Mouse (Mus musculus): ENCODE data around the gene Klrb1f. TPM values are rescaled to one million over a fixed set of nuclear protein-coding genes. Genes with fewer than 3 reads are reported as not detected.
"Not testable (repeated sequence)": the region's sequence is repeated elsewhere in the genome, so short reads cannot be mapped to it uniquely, and the experiment has no call there.

The Klrb1f gene
- polyA plus RNA-seq (2014; fragmentation: Nextera tagmentation; extraction: Ambion mirVana): 0.51 and 0.80 TPM in 2 replicates

DNA sequence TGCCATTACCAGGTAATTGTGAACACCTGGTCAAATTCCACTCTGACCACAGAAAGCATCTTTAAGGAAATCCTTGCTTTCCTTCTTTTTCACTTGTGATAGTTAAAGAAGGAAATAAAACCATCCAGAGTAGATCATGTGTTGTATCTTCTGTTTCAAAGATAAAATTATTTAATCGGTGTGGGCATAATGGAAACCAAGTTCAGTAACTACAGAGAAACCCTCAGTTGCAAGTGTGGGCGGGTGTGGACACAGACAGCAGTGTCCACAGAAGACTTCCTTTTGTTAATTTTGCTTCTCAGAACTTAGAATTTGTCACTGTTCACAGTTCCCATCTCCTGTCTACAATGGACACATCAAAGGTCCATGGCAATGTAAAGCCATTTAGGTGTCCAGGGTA is at the start of gene Klrb1f:
Klrb1f (plus strand) TSS at position 301 of the 400 bp plus-strand sequence.
- ATAC-seq (ENCODE audit: low read depth) (no peak), DNase-seq (ENCODE audit: low spot score) (no peak)
- Histone ChIP-seq H3K4me2 (ENCODE audit: low read depth, low read length) (no peak within 1 kb of the TSS), H3K9ac (ENCODE audit: low read depth, low read length) (no peak within 1 kb of the TSS), H3K36me3 (ENCODE audit: control insufficient read depth, insufficient read depth, low read length) (no peaks in the 10 kb centered on the region), H3K4me1 (ENCODE audit: control insufficient read depth, insufficient read depth, low read length) (no peaks in the 10 kb centered on the region), H3K9me3 (ENCODE audit: control insufficient read depth, low read length) (no peaks in the 10 kb centered on the region), H3K27me3 (replicated peaks; ENCODE audit: control insufficient read depth, insufficient read depth, low read length) (no peaks in the 10 kb centered on the region), H3K27ac (replicated peaks; ENCODE audit: low read depth, low read length) (no peak within 1 kb of the TSS), H3K4me3 (ENCODE audit: low read depth, low read length) (no peak within 1 kb of the TSS)
- WGBS: 70% methylated on average over 2 of the region's 2 CpGs

DNA sequence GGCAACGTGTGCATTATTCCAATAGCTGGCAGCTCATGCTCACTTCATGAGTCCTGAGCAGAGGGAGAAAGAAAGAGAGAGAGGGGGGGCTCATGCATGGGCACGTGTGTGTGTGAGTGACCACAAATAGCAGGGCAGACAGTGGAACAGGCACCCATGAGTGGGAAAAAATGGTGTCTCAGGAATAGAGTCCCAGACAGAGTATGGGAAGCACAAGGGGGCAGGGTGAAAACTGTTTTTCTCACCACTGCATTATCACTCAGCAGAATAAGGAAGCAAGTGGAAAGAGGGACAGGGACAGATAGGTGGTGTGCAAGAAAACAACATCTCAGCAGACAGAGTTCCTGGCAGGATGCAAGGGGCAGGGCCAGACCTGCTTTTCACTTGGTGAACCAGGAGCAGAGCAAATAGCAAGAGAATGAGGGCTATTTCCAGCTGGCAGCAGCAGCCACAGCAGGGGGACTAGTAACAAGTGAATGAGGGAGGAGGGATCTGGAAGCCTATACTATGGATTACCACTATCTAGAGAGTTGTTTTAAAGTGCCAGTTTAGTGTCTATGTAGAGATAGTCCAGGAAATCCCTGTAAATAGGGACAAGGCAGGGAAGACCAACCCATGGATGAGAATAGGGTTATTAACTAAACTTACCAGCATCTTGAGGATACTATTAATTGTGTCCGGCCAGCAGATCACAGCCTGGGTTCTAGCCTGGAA is 49.5 kb upstream of the Klrb1f start:
- Histone ChIP-seq H3K4me2 (ENCODE audit: low read depth, low read length) (peak overlapping the region; percentile 26; the same call in 1 of the 2 replicates), H3K36me3 (ENCODE audit: control insufficient read depth, insufficient read depth, low read length) (no peaks in the 10 kb centered on the region), H3K27me3 (replicated peaks; ENCODE audit: control insufficient read depth, insufficient read depth, low read length) (no peaks in the 10 kb centered on the region), H3K4me3 (ENCODE audit: low read depth, low read length) (no peak overlapping the region), H3K9ac (ENCODE audit: low read depth, low read length) (no peak overlapping the region), H3K9me3 (ENCODE audit: control insufficient read depth, low read length) (no peaks in the 10 kb centered on the region), H3K27ac (replicated peaks; ENCODE audit: low read depth, low read length) (no peak overlapping the region), H3K4me1 (ENCODE audit: control insufficient read depth, insufficient read depth, low read length) (0 out of 2 replicates have a peak, but pooled peaks cover 3% of the 10 kb centered on the region)
- DNase-seq (ENCODE audit: low spot score) (no peak), ATAC-seq (ENCODE audit: low read depth) (no peak)
- 63% methylated on average over 3 of the region's 3 CpGs for WGBS

DNA sequence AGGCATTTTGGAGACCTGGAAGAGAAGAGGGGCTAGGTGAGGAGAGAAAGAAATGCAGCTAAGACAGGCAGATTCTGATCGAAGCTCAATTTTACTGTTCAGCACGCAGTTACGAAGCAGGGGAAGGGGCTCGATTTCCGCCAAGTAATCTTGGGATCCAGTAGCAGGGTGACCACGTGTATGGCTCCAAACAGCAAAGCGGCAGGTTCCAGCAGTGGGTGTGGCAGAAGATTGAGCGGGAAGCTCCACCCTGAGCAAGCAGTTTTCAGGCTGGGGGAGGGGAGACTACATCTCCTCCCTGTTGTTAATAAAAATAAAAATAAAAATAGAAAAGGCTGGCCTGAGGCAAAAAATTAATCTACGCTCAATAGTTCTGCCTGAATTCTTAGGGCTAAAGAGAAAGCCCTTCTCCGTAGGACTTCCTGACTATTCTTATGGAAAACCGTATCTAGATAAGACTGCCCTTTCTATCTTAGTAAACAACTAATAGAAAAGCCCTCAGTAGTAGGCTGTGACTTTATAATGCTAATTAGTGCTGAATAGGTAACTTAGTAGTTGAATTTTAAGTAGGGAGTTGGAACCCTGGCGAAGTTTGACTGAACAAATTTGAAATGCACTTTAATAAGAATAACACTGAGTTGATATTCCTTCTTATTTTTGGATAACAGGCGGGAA is 48.8 kb upstream of the Klrb1f start:
- no peaks in the 10 kb centered on the region for H3K36me3 ChIP-seq (ENCODE audit: control insufficient read depth, insufficient read depth, low read length)
- H3K9ac ChIP-seq (ENCODE audit: low read depth, low read length): no peak overlapping the region
- 67% methylated on average over 13 of the region's 13 CpGs for WGBS
- no peak overlapping the region for H3K4me3 ChIP-seq (ENCODE audit: low read depth, low read length)
- H3K27me3 ChIP-seq (replicated peaks; ENCODE audit: control insufficient read depth, insufficient read depth, low read length): no peaks in the 10 kb centered on the region
- ATAC-seq (ENCODE audit: low read depth): no peak
- H3K9me3 ChIP-seq (ENCODE audit: control insufficient read depth, low read length): no peaks in the 10 kb centered on the region
- 0 out of 2 replicates have a peak, but pooled peaks cover 3% of the 10 kb centered on the region for H3K4me1 ChIP-seq (ENCODE audit: control insufficient read depth, insufficient read depth, low read length)
- no peak overlapping the region for H3K27ac ChIP-seq (replicated peaks; ENCODE audit: low read depth, low read length)
- H3K4me2 ChIP-seq (ENCODE audit: low read depth, low read length): peak overlapping the region; percentile 26
- no peak for DNase-seq (ENCODE audit: low spot score)

DNA sequence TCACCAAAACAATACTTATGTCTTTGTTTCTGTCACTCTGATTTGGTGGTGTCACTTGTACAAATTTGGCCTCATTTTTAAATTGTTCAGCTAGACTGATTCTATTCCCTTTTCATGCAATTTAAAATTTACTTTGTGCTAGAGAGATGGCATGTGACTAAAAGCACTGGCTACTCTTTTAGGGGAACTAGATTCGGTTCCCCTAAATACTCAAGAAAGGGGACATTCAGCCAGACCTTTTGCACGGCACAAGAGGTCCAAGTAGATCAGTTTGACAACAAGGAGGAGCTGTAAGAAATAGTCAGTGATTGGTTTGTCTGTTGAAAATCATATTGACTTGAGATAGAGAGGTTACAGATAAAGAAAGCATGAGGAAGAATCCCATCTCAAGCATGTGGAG is 44.3 kb upstream of the Klrb1f start:
- no peak for ATAC-seq (ENCODE audit: low read depth)
- Histone ChIP-seq H3K4me3 (ENCODE audit: low read depth, low read length) (no peak overlapping the region), H3K36me3 (ENCODE audit: control insufficient read depth, insufficient read depth, low read length) (no peaks in the 10 kb centered on the region), H3K9ac (ENCODE audit: low read depth, low read length) (no peak overlapping the region), H3K4me1 (ENCODE audit: control insufficient read depth, insufficient read depth, low read length) (no peaks in the 10 kb centered on the region), H3K27ac (replicated peaks; ENCODE audit: low read depth, low read length) (no peak overlapping the region), H3K9me3 (ENCODE audit: control insufficient read depth, low read length) (no peaks in the 10 kb centered on the region), H3K27me3 (replicated peaks; ENCODE audit: control insufficient read depth, insufficient read depth, low read length) (no peaks in the 10 kb centered on the region), H3K4me2 (ENCODE audit: low read depth, low read length) (no peak overlapping the region)
- DNase-seq (ENCODE audit: low spot score): no peak
- 90% methylated on average over 2 of the region's 2 CpGs for WGBS

DNA sequence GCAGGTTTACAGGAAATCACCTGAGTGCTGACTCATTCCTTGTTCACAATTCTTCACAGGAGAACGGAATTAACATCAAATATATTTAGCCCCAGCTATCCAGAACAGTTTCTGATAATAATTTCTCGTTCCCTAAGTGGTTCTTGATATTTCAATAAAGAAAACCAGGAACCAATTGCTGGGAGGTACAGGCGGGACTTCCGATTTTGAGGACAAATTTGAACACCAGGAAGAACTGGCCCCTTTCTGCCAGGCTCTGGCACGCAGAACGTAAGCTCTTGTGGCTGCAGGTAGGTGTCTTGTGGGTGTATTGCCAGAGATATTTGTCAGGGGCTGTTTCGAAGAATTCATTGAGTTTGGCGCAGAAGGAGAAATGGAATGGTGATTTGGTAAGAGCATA is 37.1 kb upstream of the Klrb1f start:
- no peaks in the 10 kb centered on the region for H3K27me3 ChIP-seq (replicated peaks; ENCODE audit: control insufficient read depth, insufficient read depth, low read length)
- no peaks in the 10 kb centered on the region for H3K36me3 ChIP-seq (ENCODE audit: control insufficient read depth, insufficient read depth, low read length)
- no peaks in the 10 kb centered on the region for H3K4me1 ChIP-seq (ENCODE audit: control insufficient read depth, insufficient read depth, low read length)
- no peak overlapping the region for H3K4me3 ChIP-seq (ENCODE audit: low read depth, low read length)
- ATAC-seq (ENCODE audit: low read depth) (no peak), DNase-seq (ENCODE audit: low spot score) (no peak)
- 90% methylated on average over 8 of the region's 8 CpGs for WGBS
- H3K27ac ChIP-seq (replicated peaks; ENCODE audit: low read depth, low read length): no peak overlapping the region
- no peak overlapping the region for H3K9ac ChIP-seq (ENCODE audit: low read depth, low read length)
- no peak overlapping the region for H3K4me2 ChIP-seq (ENCODE audit: low read depth, low read length)
- no peaks in the 10 kb centered on the region for H3K9me3 ChIP-seq (ENCODE audit: control insufficient read depth, low read length)

DNA sequence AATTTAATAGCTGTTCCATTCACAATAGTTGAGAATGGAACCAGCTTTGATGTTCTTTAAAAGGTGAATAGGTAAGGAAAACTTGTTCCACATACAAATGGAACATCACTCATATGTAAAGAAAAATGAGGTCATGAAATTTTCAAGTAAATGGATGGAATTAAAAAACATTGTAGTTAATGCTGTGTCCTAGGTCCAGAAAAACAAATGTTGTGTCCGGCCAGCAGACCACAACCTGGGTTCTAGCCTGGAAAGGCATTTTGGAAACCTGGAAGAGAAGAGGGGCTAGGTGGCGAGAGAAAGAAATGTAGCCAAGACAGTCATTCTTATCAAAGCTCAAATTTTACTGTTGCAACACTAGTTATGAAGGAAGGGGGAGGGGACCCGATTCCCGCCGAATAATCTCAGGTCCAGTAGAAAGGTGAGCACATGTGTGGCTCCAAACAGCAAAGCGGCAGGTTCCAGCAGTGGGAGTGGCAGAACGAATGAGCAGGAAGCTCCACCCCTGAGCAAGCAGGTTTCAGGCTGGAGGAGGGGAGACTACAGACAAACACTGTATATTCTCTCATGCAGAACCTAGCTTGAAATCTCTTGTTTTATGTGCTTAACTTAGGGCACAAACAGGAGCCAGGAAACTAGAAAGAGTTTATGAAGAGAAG is 35.7 kb upstream of the Klrb1f start:
- not testable (repeated sequence) for H3K9me3 ChIP-seq (ENCODE audit: control insufficient read depth, low read length); H3K4me1 ChIP-seq (ENCODE audit: control insufficient read depth, insufficient read depth, low read length); DNase-seq (ENCODE audit: low spot score); H3K27me3 ChIP-seq (replicated peaks; ENCODE audit: control insufficient read depth, insufficient read depth, low read length); H3K4me3 ChIP-seq (ENCODE audit: low read depth, low read length); ATAC-seq (ENCODE audit: low read depth); H3K4me2 ChIP-seq (ENCODE audit: low read depth, low read length); H3K36me3 ChIP-seq (ENCODE audit: control insufficient read depth, insufficient read depth, low read length); H3K9ac ChIP-seq (ENCODE audit: low read depth, low read length); H3K27ac ChIP-seq (replicated peaks; ENCODE audit: low read depth, low read length)
- WGBS: 81% methylated on average over 7 of the region's 7 CpGs

DNA sequence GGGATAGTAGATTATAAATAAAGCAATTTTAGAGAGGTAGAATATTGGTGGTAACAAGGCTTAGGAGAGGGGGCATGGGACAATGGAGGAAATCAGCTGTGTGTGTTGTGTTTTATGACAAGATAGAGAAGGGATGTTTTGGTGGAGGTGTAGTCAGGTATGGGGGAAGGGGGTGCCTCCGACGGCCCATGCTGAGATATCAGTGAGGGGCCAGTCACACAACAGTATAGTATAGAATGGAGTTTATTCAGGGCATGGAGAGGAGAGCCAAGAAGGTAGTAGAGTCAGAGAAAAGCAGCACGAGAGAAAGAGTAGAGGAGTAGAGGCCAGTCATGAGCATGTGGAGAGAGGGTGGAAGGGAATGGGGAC is 35.2 kb upstream of the Klrb1f start:
- WGBS: 78% methylated on average over 3 of the region's 3 CpGs
- H3K27me3 ChIP-seq (replicated peaks; ENCODE audit: control insufficient read depth, insufficient read depth, low read length): no peaks in the 10 kb centered on the region
- no peaks in the 10 kb centered on the region for H3K4me1 ChIP-seq (ENCODE audit: control insufficient read depth, insufficient read depth, low read length)
- H3K27ac ChIP-seq (replicated peaks; ENCODE audit: low read depth, low read length): no peak overlapping the region
- no peaks in the 10 kb centered on the region for H3K9me3 ChIP-seq (ENCODE audit: control insufficient read depth, low read length)
- H3K4me3 ChIP-seq (ENCODE audit: low read depth, low read length): no peak overlapping the region
- no peak overlapping the region for H3K4me2 ChIP-seq (ENCODE audit: low read depth, low read length)
- H3K36me3 ChIP-seq (ENCODE audit: control insufficient read depth, insufficient read depth, low read length): no peaks in the 10 kb centered on the region
- H3K9ac ChIP-seq (ENCODE audit: low read depth, low read length): no peak overlapping the region
- DNase-seq (ENCODE audit: low spot score) (no peak), ATAC-seq (ENCODE audit: low read depth) (no peak)

DNA sequence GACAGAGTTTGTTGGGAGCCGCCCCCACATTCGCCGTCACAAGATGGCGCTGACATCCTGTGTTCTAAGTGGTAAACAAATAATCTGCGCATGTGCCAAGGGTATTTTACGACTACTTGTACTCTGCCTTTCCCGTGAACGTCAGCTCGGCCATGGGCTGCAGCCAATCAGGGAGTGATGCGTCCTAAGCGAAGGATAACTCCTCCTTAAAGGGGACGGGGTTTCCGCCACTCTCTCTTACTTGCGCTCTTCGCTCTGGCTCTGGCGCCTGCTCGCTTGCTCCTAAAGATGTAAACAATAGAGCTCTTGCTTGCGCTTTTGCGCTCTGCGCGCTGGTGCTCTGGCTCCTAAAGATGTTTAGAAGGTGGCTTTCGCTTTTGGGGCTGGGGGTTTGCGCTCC is 33.7 kb upstream of the Klrb1f start:
- 99% methylated on average over 18 of the region's 23 CpGs for WGBS
- not testable (repeated sequence) for ATAC-seq (ENCODE audit: low read depth); H3K9ac ChIP-seq (ENCODE audit: low read depth, low read length)

More for the DNA sequence above, 33.7 kb upstream of the Klrb1f start:
- H3K27me3 ChIP-seq (replicated peaks; ENCODE audit: control insufficient read depth, insufficient read depth, low read length); DNase-seq (ENCODE audit: low spot score); H3K27ac ChIP-seq (replicated peaks; ENCODE audit: low read depth, low read length); H3K4me3 ChIP-seq (ENCODE audit: low read depth, low read length); H3K4me1 ChIP-seq (ENCODE audit: control insufficient read depth, insufficient read depth, low read length); H3K9me3 ChIP-seq (ENCODE audit: control insufficient read depth, low read length); H3K36me3 ChIP-seq (ENCODE audit: control insufficient read depth, insufficient read depth, low read length); H3K4me2 ChIP-seq (ENCODE audit: low read depth, low read length): not testable (repeated sequence)

Data from embryonic facial prominence, embryonic 14.5 days (tissue).